Mouse (Mus musculus): ENCODE data around the gene 4930452B06Rik. TPM values are rescaled to one million over a fixed set of nuclear protein-coding genes. Genes with fewer than 3 reads are reported as not detected.

Gene 4930452B06Rik
- total RNA-seq, 2 experiments from 2014 or later: 10.8 to 11.1 TPM

GRCm38 (mm10) chr14:8460226-8461129, 205.6 kb downstream of the 4930452B06Rik start:
- intact Hi-C loops (cut with DNase I): loop anchor here (10.0 kb wide), 1 partner anchor 924 kb away; no protein-coding TSS in a partner anchor
- DNase-seq: peak; percentile 68

GRCm38 (mm10) chr14:8459759-8460158, 206.3 kb downstream of the 4930452B06Rik start:
- no peak for DNase-seq

GRCm38 (mm10) chr14:8451117-8451516, 214.9 kb downstream of the 4930452B06Rik start:
- intact Hi-C loops (cut with DNase I): loop anchor here (10.0 kb wide), 1 partner anchor 96 kb away; no protein-coding TSS in a partner anchor
- DNase-seq: no peak

More at GRCm38 (mm10) chr14:8459759-8460158, 206.3 kb downstream of the 4930452B06Rik start:
- intact Hi-C loops (cut with DNase I): loop anchor here (10.0 kb wide), 2 partner anchors 105 to 925 kb away; no protein-coding TSS in a partner anchor

GRCm38 (mm10) chr14:8450342-8450741, 215.7 kb downstream of the 4930452B06Rik start:
- DNase-seq: no peak
- intact Hi-C loops (cut with DNase I): loop anchor here (10.0 kb wide), 1 partner anchor 96 kb away; no protein-coding TSS in a partner anchor

- DNase-seq: no peak
- intact Hi-C loops (cut with DNase I): no loop called here
Observed at GRCm38 (mm10) chr14:8449299-8449698, 216.7 kb downstream of the 4930452B06Rik start.

GRCm38 (mm10) chr14:8447352-8447751, 218.7 kb downstream of the 4930452B06Rik start:
- DNase-seq: no peak
- intact Hi-C loops (cut with DNase I): no loop called here

- intact Hi-C loops (cut with DNase I): no loop called here
- DNase-seq: no peak
Observed at GRCm38 (mm10) chr14:8444363-8444762, 221.7 kb downstream of the 4930452B06Rik start.

- intact Hi-C loops (cut with DNase I): no loop called here
- no peak for DNase-seq
Observed at GRCm38 (mm10) chr14:8442691-8443090, 223.3 kb downstream of the 4930452B06Rik start.

GRCm38 (mm10) chr14:8441623-8442022, 224.4 kb downstream of the 4930452B06Rik start:
- intact Hi-C loops (cut with DNase I): no loop called here
- DNase-seq: no peak

GRCm38 (mm10) chr14:8430611-8431230, 235.3 kb downstream of the 4930452B06Rik start:
- DNase-seq: no peak
- intact Hi-C loops (cut with DNase I): no loop called here

GRCm38 (mm10) chr14:8429767-8430166, 236.3 kb downstream of the 4930452B06Rik start:
- no peak for DNase-seq
- intact Hi-C loops (cut with DNase I): no loop called here

GRCm38 (mm10) chr14:8422833-8423232, 243.2 kb downstream of the 4930452B06Rik start:
- DNase-seq: no peak
- intact Hi-C loops (cut with DNase I): no loop called here

GRCm38 (mm10) chr14:8421199-8421787, 244.7 kb downstream of the 4930452B06Rik start:
- intact Hi-C loops (cut with DNase I): no loop called here
- no peak for DNase-seq

GRCm38 (mm10) chr14:8418610-8419009, 247.4 kb downstream of the 4930452B06Rik start:
- intact Hi-C loops (cut with DNase I): no loop called here

GRCm38 (mm10) chr14:8405946-8406345, 260.1 kb downstream of the 4930452B06Rik start:
- no peak for DNase-seq
- intact Hi-C loops (cut with DNase I): no loop called here

More at GRCm38 (mm10) chr14:8418610-8419009, 247.4 kb downstream of the 4930452B06Rik start:
- no peak for DNase-seq

- intact Hi-C loops (cut with DNase I): no loop called here
Observed at GRCm38 (mm10) chr14:8403310-8403709, 262.7 kb downstream of the 4930452B06Rik start.

GRCm38 (mm10) chr14:8398507-8398906, 267.5 kb downstream of the 4930452B06Rik start:
- no peak for DNase-seq
- intact Hi-C loops (cut with DNase I): no loop called here

More at GRCm38 (mm10) chr14:8403310-8403709, 262.7 kb downstream of the 4930452B06Rik start:
- no peak for DNase-seq

GRCm38 (mm10) chr14:8395690-8396287, 270.3 kb downstream of the 4930452B06Rik start:
- no peak for DNase-seq
- intact Hi-C loops (cut with DNase I): no loop called here

- intact Hi-C loops (cut with DNase I): no loop called here
Observed at GRCm38 (mm10) chr14:8392181-8392825, 273.7 kb downstream of the 4930452B06Rik start.

More at GRCm38 (mm10) chr14:8392181-8392825, 273.7 kb downstream of the 4930452B06Rik start:
- DNase-seq: no peak

All from left cerebral cortex, postnatal 4 days (tissue).